Mouse (Mus musculus) gastrocnemius, postnatal 25 days (tissue): ENCODE data around the gene Drd1. TPM values are rescaled to one million over a fixed set of nuclear protein-coding genes. Genes with fewer than 3 reads are reported as not detected.

ENCODE experiments used
- DNase-seq: peaks from one replicate; pipeline ENCODE4 v3.0.0; 2022
- long read RNA-seq, 2 experiments: library from polyadenylated mRNA; stranded (forward); transcript quantifications; one replicate each; pipeline ENCODE4 v2.0.0; 2021
- total RNA-seq, 2 experiments: library from RNA; stranded (reverse); gene quantifications; 1 replicate in 1 of 2; 2 replicates in 1 of 2; pipeline ENCODE4 v1.2.3; 2021

Drd1 gene
- total RNA-seq = under 1 TPM; 0.08 to 0.11 TPM
- long read RNA-seq, experiment 1 = 0 reads
- long read RNA-seq, experiment 2 = 0 reads

DNA sequence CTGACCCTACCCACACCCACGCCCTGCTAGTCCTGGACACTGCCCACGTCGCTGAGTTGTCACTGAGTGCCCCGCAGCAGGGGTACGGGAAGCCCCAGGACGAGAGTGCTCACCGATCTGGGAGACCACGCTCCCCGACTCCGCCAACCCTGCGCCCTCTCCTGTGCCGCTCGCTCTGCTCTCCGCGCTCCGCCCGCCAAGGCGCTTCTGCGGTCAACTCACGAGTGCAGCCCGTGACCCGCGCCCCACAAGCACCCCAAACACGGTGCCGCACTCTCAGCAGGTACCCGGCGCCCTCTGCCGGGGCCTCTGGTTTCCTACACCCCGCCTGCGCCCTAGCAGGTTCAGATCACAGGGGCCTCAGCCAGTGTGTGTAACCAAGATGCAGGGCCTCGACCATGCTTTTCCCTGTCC lies at the start of gene Drd1:
Gene Drd1, minus strand, starts transcription at position 258 of the 414 bp plus-strand sequence.
- peak; percentile 49 for DNase-seq

- DNase-seq = no peak
Measured at GRCm38 (mm10) chr13:54103866-54104265, 48.4 kb upstream of the Drd1 start.

DNA sequence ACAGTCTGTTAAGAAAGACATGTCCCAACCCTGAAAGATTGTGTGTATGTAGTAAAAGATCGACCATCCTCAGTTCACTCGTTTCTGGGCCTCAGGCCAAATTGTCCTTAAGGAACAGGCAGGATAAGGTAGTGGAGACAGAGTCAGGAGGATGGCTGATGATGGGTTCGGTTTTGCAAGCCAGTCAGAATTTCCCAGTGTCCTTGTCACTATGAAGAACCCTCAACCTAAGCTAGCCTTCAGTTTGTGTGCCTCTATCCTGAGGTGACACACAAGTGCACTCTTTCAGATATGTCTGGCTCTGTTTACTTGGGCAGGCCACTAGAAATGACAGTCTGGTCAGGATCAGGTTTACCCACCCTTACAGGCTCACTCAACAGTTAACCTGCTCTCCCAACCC lies 47.8 kb upstream of the Drd1 start:
- no peak for DNase-seq

DNA sequence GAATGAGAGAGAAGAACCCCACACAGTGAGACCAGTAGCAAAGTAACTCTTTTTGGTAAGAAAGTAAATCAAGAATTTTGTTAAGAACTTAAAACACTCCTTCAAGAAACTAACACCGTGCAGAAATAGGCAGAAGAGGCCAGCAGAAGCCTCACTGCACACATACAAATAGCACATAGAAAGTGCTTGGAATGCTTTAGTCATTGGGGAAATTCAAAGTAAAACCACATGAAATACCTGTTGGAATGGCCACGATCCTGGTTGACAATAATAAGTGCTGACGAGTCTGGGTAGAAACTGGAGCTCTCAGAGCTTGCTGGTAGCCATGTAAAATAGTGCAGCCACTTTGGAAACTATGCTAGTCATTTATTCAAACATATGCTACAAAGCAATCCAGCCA lies 46.6 kb upstream of the Drd1 start:
- DNase-seq = no peak

DNA sequence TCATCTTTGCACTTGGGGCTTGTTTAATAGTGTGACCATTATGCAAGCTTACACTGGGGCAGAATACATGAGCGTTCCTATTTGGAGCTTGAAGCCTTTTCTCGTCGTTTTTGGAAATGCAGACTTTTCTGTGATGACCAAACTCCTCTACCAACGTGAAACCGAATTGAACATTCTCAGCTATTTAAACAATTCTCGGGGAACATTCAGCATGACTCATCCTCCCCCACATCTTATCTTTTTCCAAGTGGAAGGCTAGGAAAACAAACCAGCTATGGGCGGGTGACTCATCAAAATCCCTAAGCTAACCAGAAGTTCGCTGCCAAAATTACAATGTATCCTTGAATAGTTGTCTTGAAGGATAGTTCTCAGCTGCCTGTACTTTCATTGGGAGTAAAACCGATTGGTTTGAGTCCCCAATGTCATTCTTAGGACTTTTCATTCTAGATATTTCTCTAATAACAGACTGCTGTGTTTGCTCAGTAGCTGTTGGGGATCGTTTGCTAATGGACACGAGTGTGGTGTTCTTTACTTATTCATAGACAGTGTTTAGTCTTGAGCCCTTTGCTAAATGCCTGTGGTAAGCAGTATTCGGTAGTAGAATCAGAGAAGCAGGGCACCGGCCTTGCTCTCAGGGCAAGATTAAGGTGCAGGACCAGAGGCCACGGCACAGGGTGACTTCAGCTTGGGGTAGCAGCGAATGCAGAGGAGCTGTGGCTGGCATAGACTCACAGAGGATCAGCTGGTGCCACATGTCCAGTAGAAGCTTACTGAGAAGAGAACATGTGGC lies 45.7 kb upstream of the Drd1 start:
- DNase-seq = peak; percentile 16

GRCm38 (mm10) chr13:54097797-54098196 lies 42.3 kb upstream of the Drd1 start:
- DNase-seq = no peak

- DNase-seq = no peak
Measured at GRCm38 (mm10) chr13:54097227-54097626, 41.7 kb upstream of the Drd1 start.

GRCm38 (mm10) chr13:54095721-54096120 lies 40.2 kb upstream of the Drd1 start:
- no peak for DNase-seq

GRCm38 (mm10) chr13:54094963-54095362 lies 39.5 kb upstream of the Drd1 start:
- DNase-seq = no peak

DNA sequence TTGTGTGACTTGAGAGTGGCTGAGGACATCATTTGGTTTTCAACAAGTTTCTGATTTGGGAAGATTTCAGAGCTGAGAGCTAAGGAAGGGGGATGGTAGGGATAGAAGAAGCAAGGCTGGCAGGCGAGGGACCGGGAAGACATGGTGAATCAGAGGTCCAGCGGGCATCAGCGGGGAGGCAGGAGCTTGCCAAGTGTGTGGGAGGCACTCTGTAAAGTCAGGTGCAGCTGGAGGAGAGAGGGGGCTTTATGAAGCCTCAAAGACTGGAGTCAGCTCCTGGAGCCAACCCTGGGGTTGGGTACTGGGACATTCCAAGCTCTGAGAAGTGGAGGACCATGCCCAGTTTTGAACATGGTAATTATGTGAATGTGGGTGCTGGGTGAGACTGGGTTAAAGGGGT lies 38.8 kb upstream of the Drd1 start:
- DNase-seq = no peak

DNA sequence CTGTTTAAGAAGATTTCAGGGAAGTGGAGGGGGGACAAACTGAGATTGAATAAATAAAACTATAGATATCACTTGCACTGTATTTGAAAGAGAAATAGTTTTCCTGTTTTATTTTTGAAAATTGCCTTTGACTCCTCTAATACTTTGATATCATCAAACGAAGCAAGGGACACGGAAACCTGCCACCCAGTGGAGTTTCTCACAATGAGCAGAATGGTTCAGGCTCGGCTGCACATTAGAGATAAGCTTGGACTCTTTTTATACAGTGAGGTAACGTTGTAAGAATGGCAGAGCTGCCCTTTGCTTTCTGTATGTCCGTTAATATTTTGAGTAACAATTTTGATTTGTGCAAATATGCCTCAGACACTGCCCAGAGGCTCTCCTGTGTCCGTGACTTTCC lies 36.2 kb upstream of the Drd1 start:
- DNase-seq = no peak

GRCm38 (mm10) chr13:54085266-54085665 lies 29.8 kb upstream of the Drd1 start:
- no peak for DNase-seq

DNA sequence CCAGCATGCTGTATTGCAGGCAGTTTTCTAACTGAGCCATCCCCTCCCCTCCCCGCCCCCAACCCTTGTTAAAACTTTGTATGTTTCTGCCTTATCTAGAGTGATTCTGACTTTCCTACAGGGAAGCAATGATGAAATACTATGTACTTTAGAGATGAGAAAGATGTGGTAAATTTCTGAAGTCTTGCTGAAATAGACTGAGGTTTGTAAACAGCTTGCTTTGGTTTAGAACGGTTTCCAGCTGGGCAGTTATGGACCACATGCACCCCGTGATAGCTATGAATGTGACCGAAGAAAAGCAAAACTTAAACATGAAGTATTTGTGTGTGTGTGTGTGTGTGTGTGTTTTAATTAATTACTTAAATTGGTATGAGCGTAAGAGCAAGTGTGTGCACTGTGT lies 29.3 kb upstream of the Drd1 start:
- no peak for DNase-seq

DNA sequence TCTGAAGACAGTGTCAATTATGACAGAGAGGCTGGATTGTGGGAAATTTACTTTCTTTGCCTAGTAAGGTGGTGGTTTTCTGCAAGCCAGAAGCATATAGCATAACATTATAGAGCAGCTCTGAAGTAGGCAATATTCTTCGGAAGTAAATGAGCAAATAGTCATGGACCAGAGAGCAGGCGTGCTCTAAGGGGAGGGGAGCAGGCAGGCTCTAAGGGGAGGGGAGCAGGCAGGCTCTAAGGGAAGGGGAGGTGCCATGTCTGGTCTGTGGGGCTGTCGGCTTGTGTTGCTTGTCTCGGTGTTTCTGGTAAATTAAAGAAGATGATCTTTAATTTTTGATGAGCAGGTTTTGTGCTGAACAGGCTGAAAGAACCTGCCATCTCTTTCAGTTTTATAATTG lies 28.7 kb upstream of the Drd1 start:
- DNase-seq = no peak

- no peak for DNase-seq
Measured at GRCm38 (mm10) chr13:54082946-54083345, 27.4 kb upstream of the Drd1 start.

GRCm38 (mm10) chr13:54080785-54081184 lies 25.3 kb upstream of the Drd1 start:
- DNase-seq = no peak

- no peak for DNase-seq
Measured at GRCm38 (mm10) chr13:54079782-54080759, 24.6 kb upstream of the Drd1 start.

DNA sequence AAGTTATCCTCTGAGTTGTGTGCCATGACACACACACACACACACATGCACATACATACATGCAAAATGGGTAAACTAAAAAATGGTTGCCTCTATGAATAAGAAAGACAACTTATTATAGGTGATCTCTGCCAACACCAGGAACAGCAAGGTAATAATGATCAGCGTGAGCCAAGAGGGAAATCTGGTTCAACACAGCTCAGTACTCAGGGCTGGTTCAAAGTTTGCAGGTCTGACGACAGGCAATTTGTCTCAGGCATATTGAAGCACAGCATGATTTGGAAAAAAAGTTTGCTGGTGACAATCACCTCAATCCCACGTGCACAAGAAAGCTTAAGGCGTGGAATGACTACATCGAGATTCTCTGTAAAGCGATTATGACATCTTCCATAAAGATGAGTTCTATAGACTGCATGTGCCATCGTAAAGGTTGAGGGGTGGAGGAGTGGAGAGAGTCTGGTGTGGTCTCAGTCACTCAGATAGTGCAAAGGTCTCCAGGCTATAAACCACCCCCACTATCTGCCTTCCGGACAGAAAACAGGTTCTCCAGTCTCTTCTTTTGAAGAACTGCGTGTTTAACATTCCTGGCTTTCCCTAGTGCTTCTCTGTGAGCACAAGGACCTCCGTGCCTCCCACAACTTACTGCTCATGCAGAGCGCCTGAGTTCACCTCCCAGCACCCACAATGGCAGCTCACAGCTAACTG lies 22.1 kb upstream of the Drd1 start:
- DNase-seq = no peak

GRCm38 (mm10) chr13:54076762-54077460 lies 21.4 kb upstream of the Drd1 start:
- DNase-seq = no peak

GRCm38 (mm10) chr13:54076051-54076450 lies 20.5 kb upstream of the Drd1 start:
- no peak for DNase-seq

GRCm38 (mm10) chr13:54075416-54075815 lies 19.9 kb upstream of the Drd1 start:
- no peak for DNase-seq

GRCm38 (mm10) chr13:54073491-54073890 lies 18.0 kb upstream of the Drd1 start:
- DNase-seq = no peak
